Mouse (Mus musculus) ES-Bruce4 (cell line): ENCODE data around the gene Dyx1c1.

ENCODE experiments used
- CTCF ChIP-seq: IDR thresholded peaks from one replicate; pipeline ENCODE4 v1.8.1; 2011; ENCODE audit warnings: low read depth, low read length
- EP300 ChIP-seq: IDR thresholded peaks from 2 replicates; pipeline ENCODE4 v1.6.1; 2011; ENCODE audit warnings: low read depth, low read length; ENCODE audit not compliant: insufficient read depth
- POLR2A ChIP-seq: IDR thresholded peaks from one replicate; pipeline ENCODE4 v1.8.1; 2011; ENCODE audit warnings: low read length; ENCODE audit not compliant: insufficient read depth

GRCm38 (mm10) chr9:72991420-72991819 is 32.8 kb downstream of the Dyx1c1 start:
- no peak for TF ChIP-seq EP300
- no peak for TF ChIP-seq CTCF
- no peak for TF ChIP-seq POLR2A
